Mouse (Mus musculus) B cell, adult 62 days (primary cell): ENCODE measurements around the gene Apoe. TPM values are rescaled to one million over a fixed set of nuclear protein-coding genes. Genes with fewer than 3 reads are reported as not detected.

ENCODE experiments used
- total RNA-seq: library from RNA; stranded (reverse); gene quantifications from 4 replicates; pipeline ENCODE4 v1.2.4, GENCODE M21; 2023

The Apoe gene
- 69.0 to 80.2 TPM (median 73.6 TPM) in 4 replicates for total RNA-seq

DNA sequence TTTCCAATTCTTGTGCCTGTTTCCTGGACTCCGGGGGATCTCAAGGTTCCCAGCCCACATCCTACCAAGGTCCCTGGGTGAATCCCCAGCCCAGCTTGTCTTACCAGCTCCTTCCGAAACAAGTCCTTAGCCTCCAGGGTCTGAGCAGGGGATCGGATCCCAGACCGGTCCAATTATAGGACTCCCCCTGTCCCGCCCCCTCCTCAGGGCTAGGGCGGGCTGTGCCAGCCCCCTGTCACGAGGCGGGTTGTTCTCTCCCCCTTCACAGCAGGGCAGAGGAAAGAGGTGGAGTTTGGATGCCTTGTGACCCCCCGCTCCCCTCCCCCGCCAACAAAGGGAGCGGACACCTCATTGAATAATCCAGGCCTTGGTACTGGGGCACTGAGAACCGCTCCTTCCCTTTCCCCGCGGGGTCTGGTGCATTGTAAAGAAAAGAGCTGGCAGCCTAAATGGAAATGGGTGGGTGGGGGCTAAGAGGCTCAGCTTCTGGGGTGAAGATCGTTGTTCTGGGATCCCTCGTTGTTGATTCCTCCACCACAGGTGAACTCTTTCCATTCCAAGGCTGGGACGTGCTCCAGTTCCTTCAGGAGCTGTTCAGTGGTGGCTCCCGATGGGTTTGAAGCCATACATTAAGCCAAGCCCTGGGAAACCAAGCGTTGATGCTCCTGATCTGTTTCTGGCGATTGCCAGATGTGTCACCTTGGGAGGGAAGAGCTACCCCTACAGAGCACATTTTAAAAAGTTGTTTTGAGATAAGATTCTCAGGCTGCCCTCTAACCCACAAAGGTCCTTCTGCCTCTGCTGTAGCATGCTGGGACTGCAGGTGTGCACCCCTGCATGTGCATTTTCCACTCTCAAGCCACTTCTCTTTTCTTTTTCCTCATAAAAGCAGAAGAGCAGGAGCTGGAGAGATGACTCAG lies at the start of gene Apoe:
TSS of gene Apoe (minus strand) at position 282 of the 920 bp plus-strand sequence.

DNA sequence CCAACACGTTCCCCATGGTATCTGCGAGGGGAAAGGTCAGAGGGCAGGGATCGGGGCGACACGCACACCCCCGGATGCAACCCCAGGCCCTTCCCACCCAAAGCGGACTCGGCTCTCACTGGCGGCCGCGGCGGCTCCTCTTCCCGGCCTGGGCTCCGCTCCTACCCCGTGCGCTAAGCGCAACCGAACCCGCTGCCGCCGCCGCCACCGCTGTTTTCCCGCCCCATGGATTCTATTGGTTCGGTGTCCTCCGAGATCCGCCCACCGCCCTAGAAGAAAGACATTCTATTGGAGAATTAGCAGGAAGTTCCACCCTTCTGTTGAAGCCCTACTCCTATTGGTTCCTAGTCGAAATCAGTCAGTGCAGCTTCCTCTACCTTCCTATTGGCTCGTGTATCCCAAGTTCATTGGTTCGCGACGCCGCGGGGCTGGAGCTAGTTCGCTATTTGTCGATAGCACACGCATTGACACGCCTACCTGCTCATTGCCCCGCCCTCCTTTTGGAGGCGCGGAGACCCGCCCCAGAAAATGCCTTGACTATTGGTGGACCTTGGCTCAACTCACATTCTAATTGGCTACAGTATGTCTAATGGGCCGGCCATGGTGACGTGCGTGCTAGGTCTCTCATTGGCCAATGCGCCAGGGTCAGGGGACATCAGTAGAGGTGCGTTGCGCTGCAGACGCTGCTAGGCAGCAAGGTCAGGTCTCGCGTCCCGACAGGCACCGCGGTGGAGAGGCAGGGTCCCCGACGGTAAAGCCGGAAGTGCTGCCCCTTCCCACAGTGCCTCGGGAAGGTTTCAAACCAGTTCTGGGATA lies 16.5 kb upstream of the Apoe start, which contains the start of gene Tomm40:
TSS of gene Tomm40 (minus strand) at position 200 of the 816 bp plus-strand sequence.

DNA sequence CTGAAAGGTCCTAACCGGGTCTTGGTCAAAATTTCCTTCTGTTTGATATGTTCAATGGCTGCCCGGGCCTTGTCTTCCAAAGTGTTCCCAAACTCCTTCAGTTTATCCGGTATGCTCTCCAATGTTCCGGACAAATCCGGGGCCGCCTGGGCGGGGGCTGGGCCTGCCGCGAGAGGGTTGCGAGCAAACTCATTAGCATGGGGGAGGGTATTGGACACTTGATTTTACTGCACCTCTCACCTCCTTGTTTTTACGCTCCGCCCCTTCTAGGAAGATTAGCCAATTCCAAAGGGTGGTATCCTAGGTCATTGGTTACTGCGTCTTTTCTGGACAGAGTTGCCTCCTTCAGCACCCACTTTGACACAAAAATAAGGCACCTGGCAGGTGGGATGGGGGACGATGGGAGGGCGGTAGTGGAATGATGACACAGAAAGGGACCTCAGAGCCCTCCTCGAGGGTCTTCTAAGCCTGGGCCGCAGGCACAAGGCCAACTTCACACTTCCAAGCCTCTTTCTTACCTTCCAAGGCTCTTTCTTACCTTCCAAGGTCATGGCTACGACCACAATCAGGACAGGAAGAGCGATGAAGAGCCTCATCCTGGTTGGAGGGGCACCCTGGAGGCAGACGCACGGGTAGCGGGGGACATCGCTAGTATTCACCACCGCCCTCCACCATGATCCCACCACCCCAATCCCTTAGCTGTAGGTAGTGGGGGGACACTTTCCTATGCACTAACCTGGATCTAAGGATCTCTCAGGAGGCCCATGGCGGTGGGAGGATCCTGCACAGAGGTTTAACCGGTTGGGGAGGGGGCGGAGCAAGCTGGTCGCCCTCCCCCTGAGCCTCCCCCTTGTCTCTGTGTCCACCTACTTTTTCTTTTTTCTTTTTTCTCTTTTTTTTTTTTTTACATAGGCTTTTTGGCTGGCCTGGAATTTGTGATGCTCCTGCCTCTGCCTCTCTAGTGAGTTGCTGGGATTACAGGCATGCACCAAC lies 6.8 kb downstream of the Apoe start, which contains the start of gene Apoc1:
TSS of gene Apoc1 (minus strand) at position 788 of the 993 bp plus-strand sequence.

DNA sequence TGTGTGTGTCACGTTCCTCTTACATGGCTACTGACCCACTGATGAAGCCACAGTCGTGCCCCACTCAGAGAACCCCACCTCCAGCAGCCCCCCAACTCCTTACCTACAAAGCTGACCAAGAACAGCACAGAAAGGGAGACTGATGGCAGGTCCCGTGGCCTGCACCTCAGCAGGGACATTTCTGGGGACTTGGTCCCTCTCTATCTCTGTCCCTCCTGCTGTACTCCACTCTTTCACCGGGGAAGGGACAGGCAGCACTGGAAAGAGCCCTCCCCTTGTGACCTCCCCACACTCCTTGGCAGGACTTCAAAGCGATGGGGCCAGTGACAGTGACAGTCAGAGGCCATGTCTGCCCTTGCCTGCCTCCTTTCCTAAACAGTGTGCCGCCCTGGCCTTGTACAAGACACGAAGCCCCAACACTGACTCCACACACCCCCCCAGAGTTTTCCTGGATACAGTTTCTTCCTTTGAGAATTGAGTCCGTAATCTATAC lies 17.7 kb downstream of the Apoe start, which contains the start of the genes Gm44805 and Apoc4:
TSS of gene Gm44805 (minus strand) at position 222 of the 493 bp plus-strand sequence.
TSS of gene Apoc4 (minus strand) at position 278 of the 493 bp plus-strand sequence.

GRCm38 (mm10) chr7:19677872-19678271 lies 21.1 kb downstream of the Apoe start, which contains the start of gene Apoc2:
Gene Apoc2 (minus strand): TSS chr7:19677941.

DNA sequence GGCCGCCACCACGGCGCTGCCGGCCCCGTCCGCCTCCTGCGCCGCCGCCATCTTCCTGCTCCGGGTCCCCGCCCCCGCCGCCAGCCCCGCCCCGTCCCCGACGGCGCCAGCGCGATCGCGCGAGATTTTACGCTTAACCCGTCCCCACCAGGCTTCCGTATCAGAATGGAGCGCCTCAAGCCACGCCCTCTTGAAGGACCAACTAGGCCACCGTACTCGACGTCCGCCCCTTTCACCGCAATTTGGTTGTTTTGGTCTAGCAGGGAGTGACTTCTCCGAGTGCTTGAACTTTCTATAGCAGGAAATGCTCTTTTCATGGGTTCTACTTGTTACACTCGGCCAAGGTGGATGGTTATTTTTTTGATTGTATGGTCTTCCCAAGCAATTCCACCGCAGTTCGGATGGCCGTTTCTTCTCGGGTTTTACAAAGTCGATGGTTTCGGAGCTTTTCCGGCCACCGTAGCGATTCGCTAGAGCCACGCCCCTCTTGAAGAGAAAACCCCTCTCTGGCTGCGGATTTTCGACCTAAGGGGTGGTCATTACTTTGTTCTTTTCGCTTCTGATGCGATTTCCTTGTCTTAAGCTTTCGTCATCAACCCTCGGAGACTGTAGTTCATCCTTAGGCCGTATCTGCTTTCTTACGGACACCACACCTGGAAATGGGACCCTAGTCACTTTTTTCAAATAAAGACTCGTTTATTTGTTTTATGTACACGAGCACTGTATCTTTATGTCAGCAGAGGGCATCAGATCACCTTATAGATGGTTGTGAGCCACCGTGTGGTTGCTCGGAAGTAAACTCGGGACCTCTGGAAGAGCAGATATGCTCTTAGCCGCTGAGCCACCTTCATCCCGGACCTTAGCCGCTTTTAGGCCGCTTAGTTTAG lies 33.8 kb downstream of the Apoe start, which contains the start of gene Clptm1:
TSS of gene Clptm1 (minus strand) at position 79 of the 887 bp plus-strand sequence.

Other genes with a start within 250 kb of the Apoe start
- 26.4 to 33.1 TPM (median 28.6 TPM) in 4 replicates for gene Mark4, start 240.4 kb downstream of the Apoe start, total RNA-seq
- gene Exoc3l2, start 235.9 kb downstream of the Apoe start, total RNA-seq: not detected in 4 replicates
- 3.1 to 5.3 TPM (median 4.6 TPM) in 4 replicates for gene Bloc1s3, start 190.8 kb downstream of the Apoe start, total RNA-seq
- 27.9 to 35.9 TPM (median 30.9 TPM) in 4 replicates for gene Trappc6a, start 190.8 kb downstream of the Apoe start, total RNA-seq
- 0.31 to 0.78 TPM (median 0.53 TPM) in 4 replicates for gene Nkpd1, start 181.3 kb downstream of the Apoe start, total RNA-seq
- gene Ppp1r37, start 136.1 kb downstream of the Apoe start, total RNA-seq: 55.1 to 64.0 TPM (median 60.2 TPM) in 4 replicates
- gene Zfp296, start 121.9 kb downstream of the Apoe start, total RNA-seq: 9.7 to 13.7 TPM (median 12.6 TPM) in 4 replicates
- 72.4 to 80.4 TPM (median 77.1 TPM) in 4 replicates for gene Gemin7, start 121.6 kb downstream of the Apoe start, total RNA-seq
- 94.5 to 107 TPM (median 98.1 TPM) in 4 replicates for gene Clasrp, start 94.7 kb downstream of the Apoe start, total RNA-seq
- 113 to 122 TPM (median 116 TPM) in 4 replicates for gene Relb, start 69.8 kb downstream of the Apoe start, total RNA-seq
- gene Clptm1, start 34.2 kb downstream of the Apoe start, total RNA-seq: 64.7 to 85.0 TPM (median 67.9 TPM) in 4 replicates
- gene Apoc2, start 21.2 kb downstream of the Apoe start, total RNA-seq: not detected in 4 replicates
- not detected in 4 replicates for gene Gm44805, start 17.8 kb downstream of the Apoe start, total RNA-seq
- not detected in 4 replicates for gene Apoc4, start 17.7 kb downstream of the Apoe start, total RNA-seq
- gene Apoc1, start 6.5 kb downstream of the Apoe start, total RNA-seq: not detected in 4 replicates
- gene Tomm40, start 16.2 kb upstream of the Apoe start, total RNA-seq: 52.4 to 61.9 TPM (median 55.5 TPM) in 4 replicates
- not detected in 4 replicates for gene Nectin2, start 51.3 kb upstream of the Apoe start, total RNA-seq
- gene Bcam, start 71.8 kb upstream of the Apoe start, total RNA-seq: not detected in 4 replicates
- gene Cblc, start 97.6 kb upstream of the Apoe start, total RNA-seq: 1.2 to 3.7 TPM (median 2.1 TPM) in 3 of 4 replicates, not detected in the other
- 57.3 to 76.7 TPM (median 71.4 TPM) in 4 replicates for gene Bcl3, start 123.6 kb upstream of the Apoe start, total RNA-seq
- gene Gm19345, start 152.8 kb upstream of the Apoe start, total RNA-seq: not detected in 4 replicates
- 13.2 to 20.2 TPM (median 15.3 TPM) in 4 replicates for gene Ceacam16, start 162.1 kb upstream of the Apoe start, total RNA-seq
- gene Ceacam19, start 188.8 kb upstream of the Apoe start, total RNA-seq: not detected in 4 replicates
- 18.8 to 24.1 TPM (median 21.6 TPM) in 4 replicates for gene Pvr, start 222.0 kb upstream of the Apoe start, total RNA-seq